Mouse (Mus musculus) liver, adult 2 months (tissue): ENCODE data around the gene Best1.

Experiments used
- CTCF ChIP-seq: fragments of 200-500 bp; IDR thresholded peaks from 2 replicates; pipeline ENCODE4 v1.5.1; 2011; ENCODE audit warnings: low read depth, low read length, control low read depth
- POLR2A ChIP-seq: fragments of 200-500 bp; IDR thresholded peaks from 2 replicates; pipeline ENCODE4 v1.6.1; 2011; ENCODE audit warnings: low read length, control low read depth; ENCODE audit not compliant: insufficient read depth; ENCODE audit errors: extremely low read depth

DNA sequence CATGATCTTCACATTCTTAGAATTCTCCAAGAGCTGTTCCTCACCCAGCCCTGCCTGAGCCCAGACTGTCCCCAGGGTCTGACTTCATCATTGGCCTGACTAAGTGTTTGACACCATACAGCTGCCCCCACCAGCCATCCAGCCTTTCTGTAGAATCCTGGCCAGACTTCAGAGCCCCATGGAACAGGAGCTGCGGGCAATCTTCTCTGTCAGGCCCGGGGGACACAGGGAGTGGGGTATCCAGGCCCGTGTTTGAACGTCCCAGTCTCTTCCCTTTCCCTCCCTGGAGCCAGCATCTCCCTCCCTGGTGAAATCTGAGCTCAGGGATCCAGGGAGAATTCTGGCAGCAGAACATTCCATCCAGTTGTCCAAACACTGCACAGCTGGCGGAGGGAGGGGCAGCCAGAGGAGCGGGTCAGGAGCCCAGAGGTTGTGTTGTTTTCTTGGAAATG lies 11.4 kb upstream of the Best1 start:
- TF ChIP-seq CTCF (no peak), POLR2A (no peak)
